Mouse (Mus musculus) embryonic facial prominence, embryonic 11.5 days (tissue): ENCODE measurements around the gene Ap5b1. TPM values are rescaled to one million over a fixed set of nuclear protein-coding genes. Genes with fewer than 3 reads are reported as not detected.

ENCODE experiments used
- ATAC-seq: fragments of 200-750 bp; cut with Nextera tagmentation; replicated peaks from 2 replicates; pipeline ENCODE4 v1.8.0; 2017; ENCODE audit warnings: low read depth; ENCODE audit not compliant: insufficient number of reproducible peaks, low FRiP score, low TSS enrichment
- DNase-seq: peaks from one replicate; pipeline ENCODE4 v3.0.0-alpha.2; 2015; ENCODE audit warnings: low spot score
- H3K27ac ChIP-seq: fragments of 300-500 bp; sonication (generic); replicated peaks from 2 replicates; pipeline ENCODE4 v1.5.1; 2014; ENCODE audit warnings: mild to moderate bottlenecking, low read depth, low read length, control low read depth
- H3K27me3 ChIP-seq: fragments of 300-500 bp; sonication (generic); 2 replicates; pipeline ENCODE4 v1.6.1; 2014; ENCODE audit warnings: mild to moderate bottlenecking, low read length, moderate library complexity, mixed read lengths; ENCODE audit not compliant: control insufficient read depth, insufficient read depth
- H3K36me3 ChIP-seq: fragments of 300-500 bp; sonication (generic); replicated peaks from 2 replicates; pipeline ENCODE4 v1.6.1; 2014; ENCODE audit warnings: low read depth, mild to moderate bottlenecking, low read length, moderate library complexity, mixed read lengths; ENCODE audit not compliant: control insufficient read depth, insufficient read depth
- H3K4me1 ChIP-seq: fragments of 300-500 bp; sonication (generic); 2 replicates; pipeline ENCODE4 v1.6.1; 2014; ENCODE audit warnings: low read length, mixed read lengths; ENCODE audit not compliant: control insufficient read depth, insufficient read depth
- H3K4me2 ChIP-seq: fragments of 300-500 bp; sonication (generic); 2 replicates; pipeline ENCODE4 v1.6.1; 2014; ENCODE audit warnings: low read depth, mild to moderate bottlenecking, control low read depth, low read length, moderate library complexity
- H3K4me3 ChIP-seq: fragments of 300-500 bp; sonication (generic); 2 replicates; pipeline ENCODE4 v1.5.1; 2014; ENCODE audit warnings: low read depth, low read length, control low read depth
- H3K9ac ChIP-seq: fragments of 300-500 bp; sonication (generic); replicated peaks from 2 replicates; pipeline ENCODE4 v1.6.1; 2014; ENCODE audit warnings: mild to moderate bottlenecking, control low read depth, low read length
- H3K9me3 ChIP-seq: fragments of 300-500 bp; sonication (generic); replicated peaks from 2 replicates; pipeline ENCODE4 v1.6.1; 2016; ENCODE audit warnings: mild to moderate bottlenecking, low read length, inconsistent platforms, mixed read lengths; ENCODE audit not compliant: control insufficient read depth
- WGBS: fragments of 180-500 bp; shearing (Covaris S2); extraction: QIAGEN DNeasy Blood & Tissue Kit; methylation state at CpG from one replicate; pipeline ENCODE4 v1.1.7; 2014; 5-methylcytosine and 5-hydroxymethylcytosine counted together
- polyA plus RNA-seq: library from polyadenylated mRNA; unstranded; fragments of >200 nt; fragmentation: Nextera tagmentation; extraction: Ambion mirVana; gene quantifications from 2 replicates; pipeline ENCODE4 v1.2.1, GENCODE M21; 2014

The Ap5b1 gene
- polyA plus RNA-seq, 1 experiment from 2014 or later: 2.1 TPM

GRCm38 (mm10) chr19:5568470-5569140 lies 780 bp downstream of the Ap5b1 start:
- 6% methylated on average over 27 of the region's 27 CpGs for WGBS
- no peaks in the 10 kb centered on the region; the same call in 1 of the 2 replicates for H3K4me1 ChIP-seq
- no peaks in the 10 kb centered on the region for H3K36me3 ChIP-seq
- peaks cover 8% of the 10 kb centered on the region for H3K27me3 ChIP-seq
- H3K4me3 ChIP-seq: peak overlapping the region; percentile 75
- H3K27ac ChIP-seq: no peak overlapping the region
- peak overlapping the region; percentile 95 for H3K4me2 ChIP-seq
- no peaks in the 10 kb centered on the region for H3K9me3 ChIP-seq
- ATAC-seq (peak; percentile 22), DNase-seq (peak; percentile 93)
- H3K9ac ChIP-seq: peak overlapping the region; percentile 25

GRCm38 (mm10) chr19:5569521-5569920 lies 1.7 kb downstream of the Ap5b1 start:
- ATAC-seq (no peak), DNase-seq (no peak)
- Histone ChIP-seq H3K27ac (no peak overlapping the region), H3K36me3 (no peaks in the 10 kb centered on the region), H3K27me3 (peaks cover 3% of the 10 kb centered on the region; the same call in 1 of the 2 replicates), H3K9me3 (no peaks in the 10 kb centered on the region), H3K4me3 (no peak overlapping the region), H3K4me1 (no peaks in the 10 kb centered on the region; the same call in 1 of the 2 replicates), H3K4me2 (no peak overlapping the region), H3K9ac (no peak overlapping the region)
- 89% methylated on average over 10 of the region's 10 CpGs for WGBS

GRCm38 (mm10) chr19:5570353-5571246 lies 2.8 kb downstream of the Ap5b1 start:
- Histone ChIP-seq H3K4me3 (no peak overlapping the region), H3K4me2 (no peak overlapping the region)

GRCm38 (mm10) chr19:5571831-5572230 lies 4.0 kb downstream of the Ap5b1 start:
- no peaks in the 10 kb centered on the region; the same call in 1 of the 2 replicates for H3K4me1 ChIP-seq
- no peaks in the 10 kb centered on the region; the same call in 1 of the 2 replicates for H3K27me3 ChIP-seq
- H3K4me2 ChIP-seq: no peak overlapping the region
- no peak overlapping the region for H3K4me3 ChIP-seq
- H3K27ac ChIP-seq: no peak overlapping the region
- DNase-seq (no peak), ATAC-seq (no peak)
- WGBS: 68% methylated on average over 5 of the region's 5 CpGs
- no peak overlapping the region for H3K9ac ChIP-seq
- no peaks in the 10 kb centered on the region for H3K9me3 ChIP-seq
- no peaks in the 10 kb centered on the region for H3K36me3 ChIP-seq

More at GRCm38 (mm10) chr19:5570353-5571246, 2.8 kb downstream of the Ap5b1 start:
- H3K36me3 ChIP-seq: no peaks in the 10 kb centered on the region
- no peak overlapping the region for H3K27ac ChIP-seq
- DNase-seq: no peak
- ATAC-seq: no peak
- WGBS: 87% methylated on average over 32 of the region's 32 CpGs
- H3K4me1 ChIP-seq: no peaks in the 10 kb centered on the region; the same call in 1 of the 2 replicates
- H3K9ac ChIP-seq: no peak overlapping the region
- H3K27me3 ChIP-seq: peaks cover 3% of the 10 kb centered on the region; the same call in 1 of the 2 replicates
- H3K9me3 ChIP-seq: no peaks in the 10 kb centered on the region

GRCm38 (mm10) chr19:5572331-5573125 lies 4.7 kb downstream of the Ap5b1 start:
- no peak overlapping the region for H3K9ac ChIP-seq
- no peak for ATAC-seq
- 85% methylated on average over 19 of the region's 19 CpGs for WGBS

GRCm38 (mm10) chr19:5575336-5575735 lies 7.5 kb downstream of the Ap5b1 start:
- ATAC-seq (no peak), DNase-seq (no peak)
- no peaks in the 10 kb centered on the region for H3K9me3 ChIP-seq
- H3K4me1 ChIP-seq: no peaks in the 10 kb centered on the region
- WGBS: 82% methylated on average over 1 of the region's 1 CpGs
- H3K4me2 ChIP-seq: no peak overlapping the region
- no peaks in the 10 kb centered on the region for H3K36me3 ChIP-seq
- no peak overlapping the region for H3K27ac ChIP-seq
- H3K4me3 ChIP-seq: no peak overlapping the region
- no peak overlapping the region for H3K9ac ChIP-seq
- H3K27me3 ChIP-seq: no peaks in the 10 kb centered on the region

More at GRCm38 (mm10) chr19:5572331-5573125, 4.7 kb downstream of the Ap5b1 start:
- H3K4me1 ChIP-seq: no peaks in the 10 kb centered on the region; the same call in 1 of the 2 replicates
- no peak overlapping the region for H3K27ac ChIP-seq
- no peaks in the 10 kb centered on the region for H3K27me3 ChIP-seq
- no peak for DNase-seq
- no peaks in the 10 kb centered on the region for H3K9me3 ChIP-seq
- H3K36me3 ChIP-seq: no peaks in the 10 kb centered on the region
- H3K4me2 ChIP-seq: no peak overlapping the region
- no peak overlapping the region for H3K4me3 ChIP-seq

GRCm38 (mm10) chr19:5579971-5580370 lies 12.1 kb downstream of the Ap5b1 start:
- 60% methylated on average over 4 of the region's 4 CpGs for WGBS

More at GRCm38 (mm10) chr19:5579971-5580370, 12.1 kb downstream of the Ap5b1 start:
- Histone ChIP-seq H3K36me3 (no peaks in the 10 kb centered on the region), H3K27ac (no peak overlapping the region), H3K9me3 (no peaks in the 10 kb centered on the region), H3K4me2 (no peak overlapping the region), H3K27me3 (no peaks in the 10 kb centered on the region), H3K9ac (no peak overlapping the region), H3K4me3 (no peak overlapping the region), H3K4me1 (no peaks in the 10 kb centered on the region)
- ATAC-seq (no peak), DNase-seq (no peak)
